Mouse (Mus musculus) gastrocnemius, postnatal 4 days (tissue): ENCODE measurements around the gene Filip1l. TPM values are rescaled to one million over a fixed set of nuclear protein-coding genes. Genes with fewer than 3 reads are reported as not detected.

Source experiments
- DNase-seq, 2 experiments: peaks; one replicate each; pipeline ENCODE4 v3.0.0; 2021 to 2022; ENCODE audit warnings: low spot score in 2 of 2, mixed read lengths in 2 of 2
- total RNA-seq, 2 experiments: library from RNA; stranded (reverse); gene quantifications; 2 replicates each; pipeline ENCODE4 v1.2.3; 2021

Filip1l gene
- total RNA-seq, 2 experiments from 2014 or later, result 55.5 to 76.5 TPM

- DNase-seq, result no peak
Measured at GRCm38 (mm10) chr16:57560185-57560584, 207.3 kb downstream of the Filip1l start.

GRCm38 (mm10) chr16:57563453-57563852, 210.6 kb downstream of the Filip1l start:
- DNase-seq, result no peak

- no peak for DNase-seq
Measured at GRCm38 (mm10) chr16:57564807-57565206, 211.9 kb downstream of the Filip1l start.

- no peak for DNase-seq
Measured at GRCm38 (mm10) chr16:57566215-57566614, 213.3 kb downstream of the Filip1l start.

- no peak for DNase-seq
Measured at GRCm38 (mm10) chr16:57568648-57569404, 215.9 kb downstream of the Filip1l start.

- DNase-seq, result no peak
Measured at GRCm38 (mm10) chr16:57570789-57571311, 218.0 kb downstream of the Filip1l start.

- DNase-seq, result no peak
Measured at GRCm38 (mm10) chr16:57573831-57574230, 220.9 kb downstream of the Filip1l start.

GRCm38 (mm10) chr16:57575764-57576388, 223.0 kb downstream of the Filip1l start:
- no peak for DNase-seq

- no peak for DNase-seq
Measured at GRCm38 (mm10) chr16:57577519-57577918, 224.6 kb downstream of the Filip1l start.

GRCm38 (mm10) chr16:57580041-57580440, 227.1 kb downstream of the Filip1l start:
- no peak for DNase-seq

- DNase-seq, result no peak
Measured at GRCm38 (mm10) chr16:57582008-57582407, 229.1 kb downstream of the Filip1l start.

- DNase-seq, result no peak
Measured at GRCm38 (mm10) chr16:57585201-57585600, 232.3 kb downstream of the Filip1l start.

GRCm38 (mm10) chr16:57593422-57594157, 240.7 kb downstream of the Filip1l start:
- DNase-seq, result peak in 1 of 2 experiments; percentile 19

GRCm38 (mm10) chr16:57597295-57597957, 244.5 kb downstream of the Filip1l start:
- no peak for DNase-seq

GRCm38 (mm10) chr16:57601031-57601430, 248.1 kb downstream of the Filip1l start:
- DNase-seq, result no peak

- peak; percentile 78 to 87 for DNase-seq
Measured at GRCm38 (mm10) chr16:57606444-57607227, 253.7 kb downstream of the Filip1l start, which contains the start of gene Cmss1. Gene Cmss1, minus strand, starts transcription at chr16:57606864.

- DNase-seq, result no peak
Measured at GRCm38 (mm10) chr16:57611768-57612167, 258.9 kb downstream of the Filip1l start.
